Mouse (Mus musculus): ENCODE measurements at regions not wholly inside any gene's neighbourhood (a gene's known extent, or its start where the extent isn't known, plus 50 kb on each side); places are given as distances from the start of the nearest gene placed in this dataset.

DNA sequence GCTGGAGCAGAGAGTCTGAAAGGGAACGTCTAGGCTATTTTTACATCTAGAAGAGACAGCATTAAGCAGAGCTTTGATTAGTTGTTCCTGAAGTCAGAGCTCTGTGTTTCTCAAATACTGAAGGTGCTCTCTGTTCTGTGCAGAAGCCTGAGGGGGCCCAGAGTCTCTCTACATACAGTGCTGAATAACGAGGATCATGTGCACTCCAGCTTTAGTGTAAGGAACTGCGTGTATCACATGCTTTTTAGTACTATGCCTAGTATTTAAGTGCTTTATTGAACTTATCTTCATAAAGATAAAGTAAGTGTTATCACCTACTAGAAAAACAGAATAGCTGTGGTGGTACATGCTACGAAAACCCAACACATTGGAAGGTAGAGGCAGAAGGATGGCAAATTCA is 151.4 kb downstream of the Akain1 start:
- no peak for TF ChIP-seq CTCF (IDR thresholded peaks at IDR 0.05; ENCODE audit: borderline replicate concordance, extremely low read depth, insufficient read depth, insufficient read length)
- no peak for TF ChIP-seq POLR2A (IDR thresholded peaks at IDR 0.05; ENCODE audit: borderline replicate concordance, extremely low read depth, insufficient read depth, insufficient read length, poor library complexity, severe bottlenecking)
